Mouse (Mus musculus): ENCODE data around the gene Lair1. TPM values are rescaled to one million over a fixed set of nuclear protein-coding genes. Genes with fewer than 3 reads are reported as not detected.
A peak's percentile ranks its signal among the peaks of the same experiment; 100 is the strongest.

Gene Lair1
- 5.0 and 5.3 TPM in 2 replicates for polyA plus RNA-seq (2015; fragmentation: Nextera tagmentation; extraction: Ambion mirVana)

GRCm38 (mm10) chr7:4063013-4063412 is at the start of gene Lair1:
Gene Lair1 (minus strand): TSS chr7:4063204.
- no peaks in the 10 kb centered on the region for H3K27me3 ChIP-seq (ENCODE audit: insufficient read depth, low read length)
- no peaks in the 10 kb centered on the region for H3K9me3 ChIP-seq (ENCODE audit: low read length)
- 26% methylated on average over 2 of the region's 2 CpGs for WGBS (ENCODE audit: insufficient replicate concordance)
- TF ChIP-seq CTCF (IDR thresholded peaks at IDR 0.05; ENCODE audit: low read depth) (no peak), EP300 (IDR thresholded peaks at IDR 0.05; ENCODE audit: low read depth) (no peak)
- H3K27ac ChIP-seq (ENCODE audit: low read depth): peak within 1 kb of the TSS; percentile 57
- no peaks in the 10 kb centered on the region for H3K36me3 ChIP-seq (replicated peaks; ENCODE audit: insufficient read depth, low read length)
- H3K9ac ChIP-seq (replicated peaks): no peak within 1 kb of the TSS
- peak within 1 kb of the TSS; percentile 40; the same call in 1 of the 2 replicates for H3K4me2 ChIP-seq (ENCODE audit: low read depth, low read length)
- ATAC-seq: peak; percentile 21; the same call in 1 of the 2 replicates
- H3K4me1 ChIP-seq (ENCODE audit: insufficient read depth): no peaks in the 10 kb centered on the region
- DNase-seq: no peak
- no peak within 1 kb of the TSS for H3K4me3 ChIP-seq (ENCODE audit: low read depth, low read length)

- H3K27me3 ChIP-seq (ENCODE audit: insufficient read depth, low read length): no peaks in the 10 kb centered on the region
- H3K4me1 ChIP-seq (ENCODE audit: insufficient read depth): no peaks in the 10 kb centered on the region
- no peaks in the 10 kb centered on the region for H3K36me3 ChIP-seq (replicated peaks; ENCODE audit: insufficient read depth, low read length)
- DNase-seq: no peak
- H3K4me3 ChIP-seq (ENCODE audit: low read depth, low read length): no peak overlapping the region
- 39% methylated on average over 3 of the region's 3 CpGs for WGBS (ENCODE audit: insufficient replicate concordance)
- no peak overlapping the region for H3K4me2 ChIP-seq (ENCODE audit: low read depth, low read length)
- no peaks in the 10 kb centered on the region for H3K9me3 ChIP-seq (ENCODE audit: low read length)
- no peak overlapping the region for H3K27ac ChIP-seq (ENCODE audit: low read depth)
- no peak overlapping the region for H3K9ac ChIP-seq (replicated peaks)
- no peak for ATAC-seq
- TF ChIP-seq EP300 (IDR thresholded peaks at IDR 0.05; ENCODE audit: low read depth) (no peak), CTCF (IDR thresholded peaks at IDR 0.05; ENCODE audit: low read depth) (no peak)
These were observed 48.8 kb upstream of the Lair1 start for GRCm38 (mm10) chr7:4111766-4112165.

GRCm38 (mm10) chr7:4103411-4103810 is 40.4 kb upstream of the Lair1 start:
- ATAC-seq (no peak), DNase-seq (no peak)
- WGBS (ENCODE audit: insufficient replicate concordance): 13% methylated on average over 4 of the region's 4 CpGs
- Histone ChIP-seq H3K9ac (replicated peaks) (no peak overlapping the region), H3K27ac (ENCODE audit: low read depth) (no peak overlapping the region), H3K4me3 (ENCODE audit: low read depth, low read length) (no peak overlapping the region), H3K4me1 (ENCODE audit: insufficient read depth) (no peaks in the 10 kb centered on the region), H3K27me3 (ENCODE audit: insufficient read depth, low read length) (no peaks in the 10 kb centered on the region), H3K4me2 (ENCODE audit: low read depth, low read length) (no peak overlapping the region), H3K9me3 (ENCODE audit: low read length) (no peaks in the 10 kb centered on the region), H3K36me3 (replicated peaks; ENCODE audit: insufficient read depth, low read length) (no peaks in the 10 kb centered on the region)
- TF ChIP-seq EP300 (IDR thresholded peaks at IDR 0.05; ENCODE audit: low read depth): no peak
- TF ChIP-seq CTCF (IDR thresholded peaks at IDR 0.05; ENCODE audit: low read depth): peak; percentile 79

- WGBS (ENCODE audit: insufficient replicate concordance): 81% methylated on average over 5 of the region's 5 CpGs
- Histone ChIP-seq H3K4me2 (ENCODE audit: low read depth, low read length) (no peak overlapping the region), H3K27me3 (ENCODE audit: insufficient read depth, low read length) (no peaks in the 10 kb centered on the region), H3K27ac (ENCODE audit: low read depth) (no peak overlapping the region), H3K9me3 (ENCODE audit: low read length) (no peaks in the 10 kb centered on the region), H3K4me3 (ENCODE audit: low read depth, low read length) (no peak overlapping the region), H3K9ac (replicated peaks) (no peak overlapping the region), H3K4me1 (ENCODE audit: insufficient read depth) (no peaks in the 10 kb centered on the region), H3K36me3 (replicated peaks; ENCODE audit: insufficient read depth, low read length) (no peaks in the 10 kb centered on the region)
- DNase-seq: no peak
- no peak for ATAC-seq
- TF ChIP-seq CTCF (IDR thresholded peaks at IDR 0.05; ENCODE audit: low read depth) (no peak), EP300 (IDR thresholded peaks at IDR 0.05; ENCODE audit: low read depth) (no peak)
These were observed 38.1 kb upstream of the Lair1 start for GRCm38 (mm10) chr7:4101144-4101543.

GRCm38 (mm10) chr7:4098832-4099231 is 35.8 kb upstream of the Lair1 start:
- Histone ChIP-seq H3K27me3 (ENCODE audit: insufficient read depth, low read length) (no peaks in the 10 kb centered on the region), H3K4me1 (ENCODE audit: insufficient read depth) (no peaks in the 10 kb centered on the region), H3K36me3 (replicated peaks; ENCODE audit: insufficient read depth, low read length) (no peaks in the 10 kb centered on the region), H3K4me3 (ENCODE audit: low read depth, low read length) (no peak overlapping the region), H3K9ac (replicated peaks) (no peak overlapping the region), H3K27ac (ENCODE audit: low read depth) (no peak overlapping the region), H3K9me3 (ENCODE audit: low read length) (no peaks in the 10 kb centered on the region), H3K4me2 (ENCODE audit: low read depth, low read length) (no peak overlapping the region)
- TF ChIP-seq CTCF (IDR thresholded peaks at IDR 0.05; ENCODE audit: low read depth): 0 out of 2 replicates have a peak, but pooled peaks have one; percentile 3
- no peak for TF ChIP-seq EP300 (IDR thresholded peaks at IDR 0.05; ENCODE audit: low read depth)
- no peak for DNase-seq
- no peak for ATAC-seq
- WGBS (ENCODE audit: insufficient replicate concordance): 52% methylated on average over 2 of the region's 2 CpGs

GRCm38 (mm10) chr7:4098301-4098700 is 35.3 kb upstream of the Lair1 start:
- ATAC-seq (no peak), DNase-seq (no peak)
- Histone ChIP-seq H3K36me3 (replicated peaks; ENCODE audit: insufficient read depth, low read length) (no peaks in the 10 kb centered on the region), H3K9me3 (ENCODE audit: low read length) (no peaks in the 10 kb centered on the region), H3K27ac (ENCODE audit: low read depth) (no peak overlapping the region), H3K9ac (replicated peaks) (no peak overlapping the region), H3K4me2 (ENCODE audit: low read depth, low read length) (no peak overlapping the region), H3K4me1 (ENCODE audit: insufficient read depth) (no peaks in the 10 kb centered on the region), H3K27me3 (ENCODE audit: insufficient read depth, low read length) (no peaks in the 10 kb centered on the region), H3K4me3 (ENCODE audit: low read depth, low read length) (no peak overlapping the region)
- no peak for TF ChIP-seq CTCF (IDR thresholded peaks at IDR 0.05; ENCODE audit: low read depth)
- no peak for TF ChIP-seq EP300 (IDR thresholded peaks at IDR 0.05; ENCODE audit: low read depth)
- 68% methylated on average over 2 of the region's 2 CpGs for WGBS (ENCODE audit: insufficient replicate concordance)

GRCm38 (mm10) chr7:4091170-4091569 is 28.2 kb upstream of the Lair1 start:
- peaks cover 10% of the 10 kb centered on the region; the same call in 1 of the 2 replicates for H3K4me1 ChIP-seq (ENCODE audit: insufficient read depth)
- no peak overlapping the region for H3K4me2 ChIP-seq (ENCODE audit: low read depth, low read length)
- H3K9me3 ChIP-seq (ENCODE audit: low read length): no peaks in the 10 kb centered on the region
- H3K27me3 ChIP-seq (ENCODE audit: insufficient read depth, low read length): no peaks in the 10 kb centered on the region
- H3K27ac ChIP-seq (ENCODE audit: low read depth): no peak overlapping the region
- ATAC-seq: no peak
- H3K36me3 ChIP-seq (replicated peaks; ENCODE audit: insufficient read depth, low read length): no peaks in the 10 kb centered on the region
- WGBS (ENCODE audit: insufficient replicate concordance): 37% methylated on average over 8 of the region's 8 CpGs
- no peak for TF ChIP-seq EP300 (IDR thresholded peaks at IDR 0.05; ENCODE audit: low read depth)
- no peak for TF ChIP-seq CTCF (IDR thresholded peaks at IDR 0.05; ENCODE audit: low read depth)
- no peak overlapping the region for H3K9ac ChIP-seq (replicated peaks)
- H3K4me3 ChIP-seq (ENCODE audit: low read depth, low read length): no peak overlapping the region
- DNase-seq: no peak
